ENCODE assay signal across 12 mouse cellular contexts in genomic region chr15:5266095-5266494, GRCm38 (mm10).
"Had no signal": no experiment of that assay in that cellular context is flagged by ENCODE, and none has a peak within 500 bp of the region (broad histone marks: within the 10 kb centered on the region; RNA-seq: fewer than 3 reads in every experiment).

No protein-coding gene starts in this region.

- DNase-seq: kidney, postnatal 10 days; kidney, postnatal 4 days; lung, embryonic 14.5 days; lung, postnatal 10 days; lung, postnatal 4 days; midbrain, embryonic 14.5 days had no signal

- H3K9ac ChIP-seq: limb, embryonic 15.5 days; liver, embryonic 12.5 days; lung, embryonic 14.5 days; neural tube, embryonic 12.5 days had no signal

- H3K36me3 ChIP-seq: limb, embryonic 15.5 days; liver, embryonic 12.5 days; midbrain, embryonic 10.5 days; neural tube, embryonic 12.5 days had no signal

- H3K4me3 ChIP-seq: left cerebral cortex, adult 2 months; limb, embryonic 15.5 days; liver, embryonic 12.5 days; midbrain, embryonic 10.5 days; neural tube, embryonic 12.5 days had no signal

- H3K27me3 ChIP-seq: limb, embryonic 15.5 days; liver, embryonic 12.5 days; neural tube, embryonic 12.5 days had no signal

- H3K9me3 ChIP-seq: limb, embryonic 15.5 days; liver, embryonic 12.5 days; midbrain, embryonic 10.5 days; neural tube, embryonic 12.5 days had no signal

- ATAC-seq: liver, embryonic 12.5 days had no signal

- H3K27ac ChIP-seq: left cerebral cortex, adult 2 months; limb, embryonic 15.5 days; liver, embryonic 12.5 days; midbrain, embryonic 10.5 days; neural tube, embryonic 12.5 days; stomach, postnatal 0 days had no signal

- H3K4me2 ChIP-seq: limb, embryonic 15.5 days; liver, embryonic 12.5 days; lung, embryonic 14.5 days; neural tube, embryonic 12.5 days had no signal

- H3K4me1 ChIP-seq: limb, embryonic 15.5 days; midbrain, embryonic 10.5 days; neural tube, embryonic 12.5 days had no signal
